Mouse (Mus musculus) cerebellum, adult 9-10 months (tissue): ENCODE results near the gene Dact3.
A peak's percentile ranks its signal among the peaks of the same experiment; 100 is the strongest.

ENCODE experiments used
- DNase-seq: peaks from one replicate; pipeline ENCODE4 v3.0.0; 2022

Dact3 gene

DNA sequence AGATGAGACGGTGACA lies at the start of gene Dact3:
TSS of gene Dact3 (plus strand) at position 8 of the 16 bp plus-strand sequence.
- DNase-seq: no peak

DNA sequence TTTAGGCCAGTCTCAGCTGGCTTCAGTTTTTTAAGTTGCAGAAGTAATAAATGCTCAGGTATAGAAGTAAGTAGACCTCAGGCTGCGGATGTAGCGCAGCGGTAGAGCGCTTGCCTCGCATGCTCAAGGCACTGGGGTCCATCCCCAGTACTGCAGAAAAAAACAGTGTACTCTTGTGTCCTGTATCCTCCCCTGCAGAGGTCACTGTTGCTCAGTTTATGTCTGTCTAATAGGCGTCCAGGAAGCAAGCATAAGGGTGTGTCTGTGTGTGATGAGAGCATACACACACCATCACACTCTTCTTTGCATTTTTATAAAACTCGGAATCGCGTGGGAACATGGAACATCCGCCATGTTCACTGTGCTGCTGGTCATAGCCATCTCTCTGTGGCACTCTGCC lies 49.3 kb upstream of the Dact3 start:
- no peak for DNase-seq

DNA sequence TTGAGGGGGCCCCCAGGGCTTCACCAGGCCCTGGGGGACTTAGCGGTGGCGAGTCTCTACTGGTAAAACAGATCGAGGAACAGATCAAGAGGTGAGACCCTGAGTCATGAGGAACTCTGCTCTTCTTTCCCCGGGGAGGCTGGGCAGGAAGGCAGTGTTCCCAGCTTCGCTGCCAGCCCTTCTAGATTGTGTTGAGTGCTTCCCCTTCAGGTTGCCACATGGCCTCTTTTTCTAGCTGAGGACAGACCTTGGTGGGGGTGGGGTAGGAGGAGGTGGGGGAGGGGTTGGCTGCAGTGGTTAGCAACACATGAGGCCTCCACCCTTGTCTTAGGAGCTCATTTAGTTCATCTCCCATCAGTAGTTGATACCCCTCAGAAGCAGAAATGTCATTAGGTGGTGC lies 48.5 kb upstream of the Dact3 start:
- DNase-seq: no peak

DNA sequence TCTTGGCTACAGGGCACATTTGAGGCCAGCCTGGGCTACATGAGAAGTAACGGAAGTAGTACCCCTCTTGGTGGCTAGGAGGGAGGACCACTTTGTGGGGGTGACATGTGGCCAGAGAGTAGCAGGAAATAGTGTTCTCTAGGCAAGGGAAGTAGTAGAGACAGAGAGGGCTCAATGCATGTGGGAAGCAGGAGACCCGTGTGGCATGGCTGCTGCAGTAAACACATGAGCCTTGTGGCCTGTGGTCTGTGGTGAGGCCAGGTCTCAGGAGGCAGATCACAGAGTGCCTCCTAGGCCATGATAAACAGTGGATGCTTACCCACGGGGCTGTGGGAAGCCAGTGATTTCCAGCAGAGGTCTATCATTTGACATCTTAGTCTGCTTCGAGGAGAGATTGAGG lies 47.8 kb upstream of the Dact3 start:
- DNase-seq: no peak

DNA sequence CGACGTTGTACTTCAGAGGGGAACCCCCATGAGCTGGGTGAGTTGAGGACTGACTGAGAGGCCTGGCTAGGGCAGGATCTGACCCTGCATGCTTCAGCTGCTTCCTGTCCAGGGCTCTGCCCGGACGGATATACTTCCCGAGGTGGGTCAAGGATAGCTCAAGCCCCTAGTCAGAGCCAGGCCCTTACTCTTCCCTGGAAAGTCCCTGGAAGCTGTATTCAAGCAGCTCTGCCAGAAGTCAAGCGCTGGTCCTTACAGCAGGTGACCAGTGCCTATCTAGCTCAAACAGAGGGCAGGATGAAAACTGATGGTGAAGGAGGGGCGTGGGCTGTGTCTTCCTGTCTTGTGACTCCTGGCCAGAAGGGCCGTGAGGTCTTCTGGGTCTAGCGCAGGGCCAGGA lies 44.7 kb upstream of the Dact3 start:
- DNase-seq: no peak

DNA sequence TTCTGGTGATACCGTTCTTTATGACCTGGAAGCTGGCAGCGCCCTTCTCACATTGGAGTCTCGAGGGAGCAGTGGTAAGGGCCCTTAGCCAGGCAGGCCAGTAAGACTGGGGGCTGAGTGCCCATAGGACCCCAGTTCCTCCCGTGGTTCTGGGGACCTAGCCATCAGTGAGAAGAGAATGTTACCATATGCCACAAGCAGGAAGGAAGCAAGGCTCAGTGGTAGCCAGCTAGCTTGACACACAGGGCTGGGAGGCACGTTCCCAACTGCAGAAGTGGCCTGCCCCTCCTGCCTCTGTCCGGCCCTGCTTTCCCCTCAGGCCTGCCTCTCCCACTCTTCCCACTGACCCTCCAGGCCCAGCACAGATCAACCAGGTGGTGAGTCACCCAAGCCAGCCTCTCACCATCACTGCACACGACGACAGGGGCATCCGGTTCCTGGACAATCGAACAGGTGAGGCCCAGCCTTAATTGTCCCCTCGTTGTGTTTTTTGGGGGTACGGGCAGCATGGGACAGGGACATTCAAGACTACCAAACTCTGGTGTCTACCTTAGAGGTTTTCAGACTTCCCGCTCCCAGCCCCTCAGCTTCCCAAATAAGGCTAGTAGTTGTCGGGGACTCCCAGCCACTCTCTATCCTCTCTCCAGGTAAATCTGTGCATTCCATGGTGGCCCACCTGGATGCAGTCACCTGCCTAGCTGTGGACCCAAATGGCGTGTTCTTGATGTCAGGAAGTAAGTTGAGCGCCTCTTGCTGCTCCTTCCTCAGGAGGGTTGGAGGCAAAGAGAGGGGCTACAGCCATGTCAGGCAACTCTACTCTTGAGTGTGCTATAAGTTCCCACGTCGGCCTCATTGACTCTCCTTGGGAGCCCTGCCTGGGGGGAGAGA lies 37.0 kb upstream of the Dact3 start:
- no peak for DNase-seq

DNA sequence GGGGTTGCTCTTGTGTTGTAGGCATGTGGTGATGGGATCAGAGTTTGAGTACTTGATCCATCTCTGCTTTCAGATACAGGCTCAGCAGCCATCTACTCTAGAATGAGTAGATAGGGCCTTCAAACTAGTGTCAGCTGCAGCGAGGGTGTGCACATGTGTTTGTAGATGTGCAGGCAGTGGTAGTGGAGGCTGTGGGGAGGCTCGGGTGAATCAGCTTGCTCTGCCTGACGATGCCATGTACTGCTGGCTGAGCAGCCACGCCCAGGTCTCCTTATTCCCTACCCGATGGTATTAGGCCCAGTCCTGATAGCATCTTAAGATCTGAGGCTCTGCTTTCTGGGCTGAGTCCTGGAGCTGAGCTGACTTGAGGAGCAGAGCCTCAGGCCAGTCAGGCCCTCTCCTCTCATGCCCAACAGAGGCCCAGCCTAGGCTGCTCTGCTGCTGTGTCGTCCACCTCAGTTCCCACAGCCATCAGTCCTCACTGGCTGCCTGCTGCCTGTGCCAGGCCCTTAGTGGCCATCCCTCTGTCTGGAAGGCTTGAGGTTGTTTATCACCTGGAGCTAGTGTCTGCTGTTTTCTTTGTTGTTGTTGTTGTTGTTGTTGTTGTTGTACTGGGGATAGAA lies 36.2 kb upstream of the Dact3 start:
- no peak for DNase-seq

DNA sequence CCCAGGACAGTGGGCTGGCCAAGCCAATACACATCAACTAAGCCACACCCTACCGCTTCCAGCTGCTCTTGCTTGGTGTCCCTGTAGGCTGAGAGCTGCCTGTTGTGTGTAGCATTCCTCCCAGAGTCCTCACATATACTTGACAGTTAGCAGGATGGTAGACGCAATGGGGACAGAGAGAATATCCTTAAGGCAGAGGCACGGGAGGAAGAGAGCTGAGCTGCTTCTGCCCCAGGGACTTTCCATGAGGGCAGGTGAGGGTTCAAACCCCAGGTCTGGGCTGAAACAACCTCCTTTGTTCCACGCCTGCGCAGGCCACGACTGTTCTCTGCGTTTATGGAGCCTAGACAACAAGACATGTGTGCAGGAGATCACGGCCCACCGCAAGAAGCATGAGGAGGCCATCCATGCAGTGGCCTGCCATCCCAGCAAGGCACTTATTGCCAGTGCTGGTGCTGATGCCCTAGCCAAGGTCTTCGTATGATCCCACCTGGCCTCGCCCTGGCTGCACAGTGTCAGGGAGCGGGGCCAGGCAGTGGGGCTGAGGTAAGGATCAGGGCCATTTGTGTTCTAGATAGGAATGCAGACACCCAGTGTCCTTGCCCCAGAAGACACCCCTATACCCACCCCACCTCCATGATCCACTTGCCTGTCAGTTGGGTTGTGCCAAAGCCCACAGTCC lies 35.5 kb upstream of the Dact3 start:
- DNase-seq: no peak

DNA sequence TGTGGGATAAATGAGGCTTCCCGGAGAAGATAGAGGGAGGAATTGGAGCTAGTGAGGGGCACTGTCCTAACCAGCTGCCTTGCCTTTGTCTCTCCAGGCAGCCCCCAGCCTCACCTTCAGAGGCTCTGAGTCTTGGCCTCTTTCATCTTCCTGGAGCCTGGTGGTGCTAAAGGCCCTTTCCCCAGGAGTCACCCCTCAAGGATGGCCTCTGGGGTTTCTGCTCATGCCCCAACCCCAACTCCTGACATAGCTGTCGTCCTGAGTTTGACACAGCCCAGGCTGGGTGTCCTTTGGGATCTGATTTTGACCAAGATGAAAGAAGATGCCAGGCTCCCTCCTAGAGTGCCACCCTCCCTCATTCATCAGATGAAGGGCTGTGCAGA lies 35.0 kb upstream of the Dact3 start:
- DNase-seq: no peak

DNA sequence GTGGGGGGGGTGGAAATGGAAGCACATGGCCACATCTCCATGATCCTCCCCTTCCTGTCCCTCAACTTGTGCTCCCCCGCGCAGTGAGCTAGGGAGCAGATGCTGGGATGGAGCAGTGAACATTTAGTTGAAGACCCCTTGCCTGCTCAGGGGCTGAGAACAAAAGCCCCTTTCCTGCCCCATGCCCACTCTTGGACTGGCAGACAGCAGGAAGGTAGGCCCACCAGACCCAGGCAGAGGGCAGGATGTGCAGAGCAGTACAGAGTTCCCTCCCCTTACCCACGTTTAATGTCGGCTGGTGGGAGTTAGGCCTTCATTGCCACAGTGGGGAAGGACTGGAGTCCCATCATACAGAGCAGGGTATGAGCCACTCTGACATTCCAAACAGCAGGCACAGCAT lies 34.0 kb upstream of the Dact3 start:
- no peak for DNase-seq

DNA sequence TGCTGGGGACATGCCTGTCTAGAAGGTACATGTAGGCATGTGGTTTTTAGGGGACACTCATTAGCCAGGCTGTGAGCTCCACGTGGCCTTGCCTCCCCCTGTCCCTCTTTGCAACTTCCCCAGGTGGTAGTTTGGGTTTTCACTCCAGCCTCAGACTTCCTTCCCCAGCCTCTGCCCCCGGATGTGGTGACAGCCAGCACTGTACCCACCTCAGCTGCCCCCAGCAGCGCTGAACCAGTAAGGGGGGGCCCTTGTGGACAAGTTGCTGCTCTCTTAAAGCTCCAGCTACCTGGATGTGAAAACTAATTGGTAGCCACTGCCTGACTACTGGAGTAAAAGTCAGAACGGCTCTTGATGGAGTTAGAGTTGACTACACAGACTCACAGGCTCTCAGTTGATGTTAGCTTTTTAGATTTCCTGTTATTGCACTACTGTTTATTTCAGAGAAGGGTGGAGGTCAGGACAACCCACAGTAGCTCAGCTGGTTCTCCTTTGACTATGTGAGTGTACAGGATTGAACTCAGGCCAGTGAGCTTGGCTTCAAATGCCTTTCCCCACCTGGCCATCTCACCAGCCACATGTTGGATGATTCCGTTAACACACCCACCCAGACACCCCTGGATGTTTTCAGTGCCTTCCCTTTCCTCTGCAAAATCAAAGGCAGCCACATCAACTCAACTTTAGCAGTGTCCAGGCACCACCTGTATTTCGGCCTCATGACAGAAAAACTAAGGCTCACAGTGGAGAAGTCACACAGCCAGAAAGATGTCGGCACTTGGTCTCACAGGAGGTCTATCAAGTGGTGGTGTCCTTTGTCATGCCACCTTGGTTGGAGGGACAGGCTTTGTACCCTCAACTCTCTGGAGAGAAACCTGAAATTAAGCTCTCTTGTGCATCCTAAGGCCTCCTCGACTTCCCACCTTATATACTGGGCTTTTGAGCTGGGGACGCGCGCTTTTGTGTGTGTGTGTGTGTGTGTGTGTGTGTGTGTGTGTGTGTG lies 33.3 kb upstream of the Dact3 start:
- DNase-seq: no peak

DNA sequence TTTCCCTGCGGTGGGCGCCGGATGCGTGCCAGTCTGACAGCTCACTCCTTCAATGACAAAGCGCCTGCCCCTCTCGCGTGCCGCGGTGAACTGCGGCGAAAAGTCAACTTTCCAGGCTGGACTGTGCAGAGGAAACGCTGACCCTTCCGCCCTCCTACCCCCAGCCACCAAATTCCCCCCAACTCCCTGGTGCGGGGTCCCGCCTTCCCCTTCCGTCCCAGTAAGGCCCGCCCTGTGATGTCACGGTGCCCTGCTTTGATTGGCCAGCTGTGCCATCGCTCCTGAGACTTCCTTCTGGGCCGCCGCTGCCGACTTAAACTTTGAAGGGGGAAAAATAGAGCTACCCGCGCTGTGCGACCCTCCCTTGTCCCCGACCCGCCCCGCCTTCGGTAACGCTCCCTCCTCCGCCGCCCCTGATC lies 32.5 kb upstream of the Dact3 start, which contains the start of gene Prkd2:
TSS of gene Prkd2 (plus strand) at position 258 of the 419 bp plus-strand sequence.
- DNase-seq: peak; percentile 86

DNA sequence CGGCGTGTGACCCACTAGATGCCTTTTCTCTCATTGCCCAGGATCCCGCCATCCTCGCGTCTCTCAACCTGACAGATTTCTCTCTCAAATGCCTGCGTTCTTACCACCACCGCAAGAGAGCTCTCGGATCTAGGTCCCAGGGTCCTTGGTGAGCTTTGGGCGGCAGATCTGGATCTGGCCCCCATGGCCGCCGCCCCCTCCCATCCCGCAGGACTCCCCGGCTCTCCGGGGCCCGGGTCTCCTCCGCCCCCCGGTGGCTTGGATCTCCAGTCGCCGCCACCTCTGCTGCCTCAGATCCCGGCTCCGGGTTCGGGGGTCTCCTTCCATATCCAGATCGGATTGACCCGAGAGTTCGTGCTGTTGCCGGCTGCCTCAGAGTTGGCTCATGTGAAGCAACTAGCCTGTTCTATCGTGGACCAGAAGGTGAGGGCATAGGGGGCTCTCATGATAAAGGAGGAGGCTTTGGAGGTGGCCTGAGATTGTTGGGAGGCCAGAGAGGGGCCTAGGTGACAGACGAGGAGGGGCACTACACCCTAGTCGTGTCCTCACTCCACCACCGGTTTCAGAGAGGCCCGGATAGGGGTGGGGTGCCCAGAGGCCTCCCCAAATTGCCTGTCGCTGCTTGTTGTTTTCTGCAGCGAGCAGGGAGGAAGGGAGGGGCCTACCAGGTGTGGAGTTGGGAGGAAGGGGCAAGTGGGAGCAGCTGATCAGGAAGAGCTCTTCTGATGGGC lies 31.5 kb upstream of the Dact3 start:
- DNase-seq: no peak

DNA sequence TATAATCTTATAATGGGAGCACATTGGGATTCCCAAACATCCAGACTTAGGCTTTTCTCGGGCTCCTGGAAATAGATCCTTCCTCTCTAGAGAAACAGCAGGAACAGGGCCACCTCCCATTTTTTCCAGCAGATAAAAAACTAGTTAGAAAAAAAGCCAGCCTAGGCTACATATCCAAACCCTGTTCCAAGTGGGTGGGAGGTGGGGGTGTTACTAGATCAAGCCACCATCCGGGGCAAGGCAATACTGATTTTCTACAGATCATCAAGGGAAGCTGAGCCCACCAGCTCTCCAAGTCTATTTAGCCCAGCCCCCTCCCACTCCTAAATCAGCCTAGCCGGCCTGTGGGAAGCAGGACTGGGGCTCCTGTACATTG lies 30.4 kb upstream of the Dact3 start:
- no peak for DNase-seq

DNA sequence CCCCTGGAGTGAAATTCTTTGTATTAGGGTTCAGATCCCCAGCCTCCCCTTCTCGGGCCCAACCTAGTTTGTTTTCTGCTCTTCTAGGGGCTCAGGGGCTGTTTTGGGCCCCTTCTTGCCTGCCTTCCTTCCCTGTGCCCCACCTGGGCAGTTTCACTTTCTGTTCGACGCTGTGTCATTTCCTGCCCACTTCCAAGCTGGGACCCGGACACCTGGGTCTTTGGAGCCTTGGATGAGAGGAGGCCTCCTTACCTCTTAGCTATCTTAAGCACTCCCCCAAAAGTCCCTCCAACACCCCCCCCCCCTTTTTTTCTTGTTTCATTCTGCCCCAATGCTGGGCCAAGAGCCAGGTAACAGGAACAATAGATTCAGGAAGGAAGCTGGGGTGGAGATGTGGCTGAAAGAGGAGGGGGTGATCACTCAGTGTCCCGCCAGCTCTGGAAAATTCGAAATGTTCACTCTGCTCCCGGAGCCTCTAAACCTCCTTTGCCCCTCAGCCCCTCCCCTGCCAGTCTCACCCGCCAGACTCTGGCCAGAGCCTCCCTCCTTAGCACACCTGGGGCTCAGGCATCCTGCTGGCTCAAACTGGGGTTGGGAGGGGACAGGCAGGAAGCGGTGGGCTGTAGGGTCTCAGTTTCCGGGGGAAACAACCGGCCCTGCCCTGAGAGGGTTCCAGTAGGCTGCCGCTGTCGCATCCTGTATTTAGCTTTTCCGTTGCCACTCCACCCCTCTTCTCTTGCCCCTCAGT lies 29.9 kb upstream of the Dact3 start:
- DNase-seq: no peak

DNA sequence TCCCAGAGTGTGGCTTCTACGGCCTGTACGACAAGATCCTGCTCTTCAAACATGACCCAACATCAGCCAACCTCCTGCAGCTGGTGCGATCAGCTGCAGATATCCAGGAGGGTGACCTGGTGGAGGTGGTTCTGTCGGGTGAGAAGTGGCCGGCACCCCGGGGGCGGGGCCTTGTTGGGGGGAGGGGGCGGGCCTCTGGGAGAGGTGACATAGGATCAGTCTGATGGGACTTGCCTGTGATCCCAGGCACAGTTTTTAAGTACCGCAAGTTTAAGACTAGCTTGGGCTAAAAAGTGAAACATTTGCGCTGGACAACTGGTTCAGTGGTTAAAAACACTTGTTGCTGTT lies 29.3 kb upstream of the Dact3 start:
- DNase-seq: no peak

DNA sequence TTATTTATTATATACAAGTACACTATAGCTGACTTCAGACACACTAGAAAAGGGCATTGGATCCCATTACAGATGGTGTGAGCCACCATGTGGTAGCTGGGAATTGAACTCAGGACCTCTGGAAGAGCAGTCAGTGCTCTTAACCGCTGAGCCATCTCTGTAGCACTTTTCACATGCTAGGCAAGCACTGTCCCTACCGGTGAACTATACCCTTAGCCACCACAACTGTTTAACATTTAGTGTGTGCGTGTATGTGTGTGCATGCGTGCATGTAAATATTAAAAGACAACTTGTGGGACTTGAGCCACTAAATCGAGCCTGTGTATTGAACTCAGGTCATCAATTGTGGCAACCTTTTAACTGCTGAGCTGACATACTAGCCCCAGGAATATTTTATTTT lies 28.3 kb upstream of the Dact3 start:
- DNase-seq: no peak

DNA sequence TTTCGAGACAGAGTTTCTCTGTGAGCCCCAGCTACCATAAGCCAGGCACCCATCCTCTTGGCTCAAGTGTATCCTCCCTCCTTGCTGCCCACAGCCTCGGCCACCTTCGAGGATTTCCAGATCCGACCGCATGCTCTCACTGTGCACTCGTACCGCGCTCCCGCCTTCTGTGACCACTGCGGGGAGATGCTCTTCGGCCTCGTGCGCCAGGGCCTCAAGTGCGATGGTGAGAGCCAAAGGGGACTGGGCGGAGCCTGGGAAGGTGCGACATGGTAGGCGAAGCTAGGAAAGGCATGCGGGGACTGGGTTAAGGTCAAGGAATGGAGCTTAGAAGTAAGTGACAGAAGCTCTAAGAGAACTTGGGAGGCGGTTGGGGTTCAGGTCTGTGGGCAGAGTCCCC lies 27.6 kb upstream of the Dact3 start:
- DNase-seq: no peak

DNA sequence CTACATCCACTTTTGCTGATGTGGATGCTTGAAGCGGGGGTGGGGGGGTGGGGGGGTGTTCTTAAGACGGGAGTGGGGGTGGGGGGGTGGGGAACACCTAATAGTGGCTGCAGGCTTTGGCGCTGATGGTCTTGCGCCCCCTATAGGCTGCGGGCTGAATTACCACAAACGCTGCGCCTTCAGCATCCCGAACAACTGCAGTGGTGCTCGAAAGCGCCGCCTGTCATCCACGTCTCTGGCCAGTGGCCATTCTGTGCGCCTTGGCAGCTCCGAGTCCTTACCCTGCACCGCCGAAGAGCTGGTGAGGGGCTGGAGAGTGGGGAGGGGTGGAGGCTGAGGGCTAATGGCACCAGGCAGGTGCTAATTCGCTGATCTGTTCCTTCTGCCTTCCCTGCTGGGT lies 26.5 kb upstream of the Dact3 start:
- DNase-seq: peak; percentile 82

DNA sequence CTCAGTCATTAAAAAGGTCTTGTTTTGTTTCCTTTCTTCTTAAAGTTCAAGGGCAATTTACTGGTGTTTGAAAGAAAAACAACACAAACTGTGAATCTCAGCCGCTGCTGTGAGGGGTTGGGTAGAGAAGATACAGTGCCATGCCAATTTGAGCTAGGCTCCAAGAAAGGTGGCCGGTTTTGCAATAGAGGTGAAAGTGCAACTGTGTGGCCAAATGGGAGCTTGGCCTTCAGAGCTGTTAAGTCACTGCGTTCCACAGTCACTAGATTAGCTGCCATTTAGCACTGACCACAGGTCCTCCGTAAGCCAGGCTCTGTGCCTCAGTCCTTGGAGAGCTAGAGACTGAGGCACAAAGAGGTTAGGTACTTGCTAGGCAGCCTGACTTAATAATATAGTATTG lies 23.5 kb upstream of the Dact3 start:
- no peak for DNase-seq

DNA sequence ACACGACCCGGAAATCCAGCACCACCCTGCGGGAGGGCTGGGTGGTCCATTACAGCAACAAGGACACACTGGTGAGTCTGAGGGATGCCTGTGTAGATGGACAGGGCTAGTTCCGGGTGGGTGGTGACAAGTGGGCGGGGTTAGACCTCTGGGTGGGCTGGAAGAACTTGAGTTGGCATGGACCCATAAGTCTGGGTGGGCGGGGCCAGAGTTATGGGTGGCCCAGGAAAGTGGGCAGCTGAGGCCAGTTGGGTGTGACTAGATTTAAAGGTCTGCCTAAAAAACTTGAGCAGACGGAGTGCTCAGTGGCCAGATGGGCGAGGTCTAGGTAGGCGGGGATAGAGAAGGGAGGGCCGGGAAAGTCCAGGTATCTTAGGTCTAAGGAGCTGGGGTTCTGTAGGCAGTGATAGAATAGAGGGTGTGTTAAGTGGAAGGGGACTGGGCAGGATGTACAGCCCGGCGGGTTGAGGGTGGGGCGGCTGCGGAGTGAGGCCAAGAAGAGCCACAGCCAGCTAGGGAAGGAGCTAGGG lies 21.8 kb upstream of the Dact3 start:
- DNase-seq: no peak

DNA sequence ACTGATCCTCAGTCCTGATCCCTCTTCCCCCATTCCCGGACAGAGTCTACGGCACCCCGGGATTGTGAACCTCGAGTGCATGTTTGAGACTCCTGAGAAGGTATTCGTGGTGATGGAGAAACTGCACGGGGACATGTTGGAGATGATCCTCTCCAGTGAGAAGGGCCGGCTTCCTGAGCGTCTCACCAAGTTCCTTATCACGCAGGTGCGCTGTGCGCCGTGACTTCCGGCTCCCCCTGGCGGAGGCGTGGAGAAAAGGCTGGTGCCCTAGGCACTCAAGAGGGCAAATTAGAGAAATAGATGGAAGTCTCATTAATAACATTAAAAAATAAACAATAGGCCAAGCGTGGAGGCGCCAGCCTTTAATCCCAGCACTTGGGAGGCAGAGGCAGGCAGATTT lies 16.8 kb upstream of the Dact3 start:
- peak; percentile 63 for DNase-seq
